Mouse (Mus musculus) myocyte (in vitro differentiated cells): ENCODE data around the gene Tmem274.

Source experiments
- E2F4 ChIP-seq: IDR thresholded peaks from one replicate; pipeline ENCODE4 v1.6.1; 2011; ENCODE audit warnings: mild to moderate bottlenecking, control low read depth, moderate library complexity; ENCODE audit not compliant: insufficient read depth
- MAX ChIP-seq: IDR thresholded peaks from one replicate; pipeline ENCODE4 v1.6.1; 2011; ENCODE audit warnings: low read depth, mild to moderate bottlenecking, control low read depth
- MYOD1 ChIP-seq, 3 experiments: IDR thresholded peaks; one replicate each; pipeline ENCODE4 v1.6.1; 2011; ENCODE audit warnings: control low read depth in 2 of 3, low read depth in 2 of 3, mild to moderate bottlenecking in 2 of 3, moderate library complexity in 1 of 3; ENCODE audit not compliant: insufficient read length in 2 of 3, control insufficient read depth in 1 of 3
- MYOG ChIP-seq, 3 experiments: IDR thresholded peaks; one replicate each; pipeline ENCODE4 v1.6.1; 2011; ENCODE audit warnings: control low read depth in 2 of 3, low read depth in 2 of 3, mild to moderate bottlenecking in 2 of 3; ENCODE audit not compliant: insufficient read length in 2 of 3, control insufficient read depth in 1 of 3, insufficient read depth in 1 of 3
- POLR2A ChIP-seq: IDR thresholded peaks from one replicate; pipeline ENCODE4 v1.6.1; 2011; ENCODE audit warnings: low read depth, mild to moderate bottlenecking, control low read depth, moderate library complexity; ENCODE audit not compliant: insufficient read length
- REST ChIP-seq: IDR thresholded peaks from one replicate; pipeline ENCODE4 v1.6.1; 2011; ENCODE audit warnings: mild to moderate bottlenecking, control low read depth, moderate library complexity; ENCODE audit not compliant: insufficient read depth, insufficient read length
- TCF12 ChIP-seq: IDR thresholded peaks from one replicate; pipeline ENCODE4 v1.6.1; 2011; ENCODE audit warnings: mild to moderate bottlenecking, control low read depth; ENCODE audit not compliant: poor library complexity, insufficient read depth, severe bottlenecking
- TCF3 ChIP-seq: IDR thresholded peaks from one replicate; pipeline ENCODE4 v1.6.1; 2011; ENCODE audit warnings: low read depth, control low read depth; ENCODE audit not compliant: insufficient read length
- USF1 ChIP-seq: IDR thresholded peaks from one replicate; pipeline ENCODE4 v1.6.1; 2011; ENCODE audit warnings: low read depth, mild to moderate bottlenecking, control low read depth, moderate library complexity

DNA sequence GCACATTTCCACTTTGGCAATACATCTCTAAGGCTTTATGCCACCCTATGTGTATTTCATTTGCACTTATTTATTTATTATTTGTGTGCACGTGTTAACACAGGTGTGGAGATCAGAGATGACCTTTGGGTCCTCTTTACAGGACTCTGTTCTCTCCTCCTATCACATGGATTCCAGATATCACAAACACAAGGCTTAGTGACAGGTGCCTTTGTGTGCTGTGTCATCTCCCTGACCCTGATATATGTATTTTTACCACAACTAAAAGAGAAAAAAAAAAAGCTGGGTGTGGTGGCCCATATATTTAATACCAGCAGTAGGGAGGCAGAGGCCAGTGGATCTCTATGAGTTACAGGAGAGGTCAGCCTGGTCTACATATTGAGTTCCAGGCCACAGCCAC lies 32.7 kb upstream of the Tmem274 start:
- TF ChIP-seq USF1 (no peak), POLR2A (no peak), MYOD1 (IDR thresholded peaks at IDR 0.05; ENCODE audit: control insufficient read depth in 1 of 3, insufficient read length in 2 of 3, low read depth in 2 of 3) (no peak), MYOG (IDR thresholded peaks at IDR 0.05; ENCODE audit: control insufficient read depth in 1 of 3, insufficient read depth in 1 of 3, insufficient read length in 2 of 3, low read depth in 2 of 3) (no peak), E2F4 (no peak), TCF3 (no peak), REST (no peak), MAX (no peak), TCF12 (no peak)
